Mouse (Mus musculus): Measurements from ENCODE around the gene Hspa1a. TPM values are rescaled to one million over a fixed set of nuclear protein-coding genes. Genes with fewer than 3 reads are reported as not detected.

Hspa1a gene
- total and polyA plus RNA-seq, 3 experiments = 0.18 TPM; not detected in 2

GRCm38 (mm10) chr17:35016791-35017705, 45.1 kb upstream of the Hspa1a start:
- Histone ChIP-seq H3K36me3 (replicated peaks) (peaks cover 77% of the 10 kb centered on the region), H3K4me1 (ENCODE audit: insufficient read depth, low read depth, low read length) (peaks cover 94% of the 10 kb centered on the region), H3K27me3 (ENCODE audit: insufficient read depth, low read length) (no peaks in the 10 kb centered on the region; the same call in 1 of the 2 replicates), H3K4me3 (ENCODE audit: low read depth, low read length) (peak overlapping the region; percentile 14; the same call in 1 of the 2 replicates), H3K9me3 (replicated peaks) (no peaks in the 10 kb centered on the region)
- no peak for DNase-seq (ENCODE audit: low spot score)
- TF ChIP-seq CTCF (IDR thresholded peaks at IDR 0.05; ENCODE audit: low read depth, low read length) (no peak), POLR2AphosphoS5 (IDR thresholded peaks at IDR 0.05; ENCODE audit: insufficient replicate concordance, low read depth, low read length) (peak; percentile 20; the same call in 1 of the 2 replicates), GATA1 (IDR thresholded peaks at IDR 0.05; ENCODE audit: borderline replicate concordance, low read length) (no peak)
- ATAC-seq (ENCODE audit: extremely low read depth, insufficient number of reproducible peaks, low FRiP score, poor library complexity, severe bottlenecking) = no peak

- peak within 1 kb of the TSS; percentile 49; the same call in 1 of the 2 replicates for H3K4me3 ChIP-seq (ENCODE audit: low read depth, low read length)
- ATAC-seq (ENCODE audit: extremely low read depth, insufficient number of reproducible peaks, low FRiP score, poor library complexity, severe bottlenecking) (no peak), DNase-seq (ENCODE audit: low spot score) (peak; percentile 28)
- no peak for TF ChIP-seq GATA2 (IDR thresholded peaks at IDR 0.05; ENCODE audit: borderline replicate concordance, low read depth, low read length)
- TF ChIP-seq POLR2AphosphoS5 (IDR thresholded peaks at IDR 0.05; ENCODE audit: insufficient replicate concordance, low read depth, low read length) = no peak
- H3K9me3 ChIP-seq (replicated peaks) = no peaks in the 10 kb centered on the region
- H3K36me3 ChIP-seq (replicated peaks) = peaks cover 84% of the 10 kb centered on the region
- H3K4me1 ChIP-seq (ENCODE audit: insufficient read depth, low read depth, low read length) = peaks cover 94% of the 10 kb centered on the region
- no peaks in the 10 kb centered on the region; the same call in 1 of the 2 replicates for H3K27me3 ChIP-seq (ENCODE audit: insufficient read depth, low read length)
Measured at GRCm38 (mm10) chr17:35016376-35016775, 44.4 kb upstream of the Hspa1a start, which contains the start of gene Vwa7. TSS of gene Vwa7 (plus strand) at chr17:35016579.

GRCm38 (mm10) chr17:35015296-35015695, 43.3 kb upstream of the Hspa1a start:
- TF ChIP-seq POLR2AphosphoS5 (IDR thresholded peaks at IDR 0.05; ENCODE audit: insufficient replicate concordance, low read depth, low read length) (no peak), TAL1 (conservative IDR thresholded peaks at IDR 0.05; ENCODE audit: low read depth, low read length) (no peak)
- Histone ChIP-seq H3K4me3 (ENCODE audit: low read depth, low read length) (peak overlapping the region; percentile 49; the same call in 1 of the 2 replicates), H3K36me3 (replicated peaks) (peaks cover 94% of the 10 kb centered on the region), H3K9me3 (replicated peaks) (no peaks in the 10 kb centered on the region), H3K27me3 (ENCODE audit: insufficient read depth, low read length) (no peaks in the 10 kb centered on the region; the same call in 1 of the 2 replicates), H3K4me1 (ENCODE audit: insufficient read depth, low read depth, low read length) (peaks cover 94% of the 10 kb centered on the region)
- DNase-seq (ENCODE audit: low spot score) (no peak), ATAC-seq (ENCODE audit: extremely low read depth, insufficient number of reproducible peaks, low FRiP score, poor library complexity, severe bottlenecking) (no peak)

GRCm38 (mm10) chr17:35013221-35013620, 41.3 kb upstream of the Hspa1a start:
- no peak for DNase-seq (ENCODE audit: low spot score)
- Histone ChIP-seq H3K4me3 (ENCODE audit: low read depth, low read length) (no peak overlapping the region), H3K9me3 (replicated peaks) (no peaks in the 10 kb centered on the region), H3K27me3 (ENCODE audit: insufficient read depth, low read length) (no peaks in the 10 kb centered on the region; the same call in 1 of the 2 replicates), H3K4me1 (ENCODE audit: insufficient read depth, low read depth, low read length) (peaks cover 89% of the 10 kb centered on the region), H3K36me3 (replicated peaks) (peaks cover 98% of the 10 kb centered on the region)
- TF ChIP-seq TAL1 (conservative IDR thresholded peaks at IDR 0.05; ENCODE audit: low read depth, low read length) (no peak), POLR2AphosphoS5 (IDR thresholded peaks at IDR 0.05; ENCODE audit: insufficient replicate concordance, low read depth, low read length) (no peak), GATA1 (IDR thresholded peaks at IDR 0.05; ENCODE audit: borderline replicate concordance, low read length) (no peak), CTCF (IDR thresholded peaks at IDR 0.05; ENCODE audit: low read depth, low read length) (no peak), GATA2 (IDR thresholded peaks at IDR 0.05; ENCODE audit: borderline replicate concordance, low read depth, low read length) (no peak)
- no peak for ATAC-seq (ENCODE audit: extremely low read depth, insufficient number of reproducible peaks, low FRiP score, poor library complexity, severe bottlenecking)

- no peaks in the 10 kb centered on the region for H3K9me3 ChIP-seq (replicated peaks)
- TF ChIP-seq CTCF (IDR thresholded peaks at IDR 0.05; ENCODE audit: low read depth, low read length) = no peak
- TF ChIP-seq GATA2 (IDR thresholded peaks at IDR 0.05; ENCODE audit: borderline replicate concordance, low read depth, low read length) = no peak
- no peak for TF ChIP-seq TAL1 (conservative IDR thresholded peaks at IDR 0.05; ENCODE audit: low read depth, low read length)
- no peak for TF ChIP-seq GATA1 (IDR thresholded peaks at IDR 0.05; ENCODE audit: borderline replicate concordance, low read length)
- TF ChIP-seq POLR2AphosphoS5 (IDR thresholded peaks at IDR 0.05; ENCODE audit: insufficient replicate concordance, low read depth, low read length) = no peak
- no peaks in the 10 kb centered on the region; the same call in 1 of the 2 replicates for H3K27me3 ChIP-seq (ENCODE audit: insufficient read depth, low read length)
- no peak for ATAC-seq (ENCODE audit: extremely low read depth, insufficient number of reproducible peaks, low FRiP score, poor library complexity, severe bottlenecking)
- peaks cover 99% of the 10 kb centered on the region for H3K36me3 ChIP-seq (replicated peaks)
- DNase-seq (ENCODE audit: low spot score) = no peak
- peaks cover 88% of the 10 kb centered on the region for H3K4me1 ChIP-seq (ENCODE audit: insufficient read depth, low read depth, low read length)
- H3K4me3 ChIP-seq (ENCODE audit: low read depth, low read length) = no peak overlapping the region
Measured at GRCm38 (mm10) chr17:35012430-35012829, 40.5 kb upstream of the Hspa1a start.

- no peaks in the 10 kb centered on the region; the same call in 1 of the 2 replicates for H3K27me3 ChIP-seq (ENCODE audit: insufficient read depth, low read length)
- no peak overlapping the region for H3K4me3 ChIP-seq (ENCODE audit: low read depth, low read length)
- peaks cover 84% of the 10 kb centered on the region for H3K4me1 ChIP-seq (ENCODE audit: insufficient read depth, low read depth, low read length)
- ATAC-seq (ENCODE audit: extremely low read depth, insufficient number of reproducible peaks, low FRiP score, poor library complexity, severe bottlenecking) (no peak), DNase-seq (ENCODE audit: low spot score) (no peak)
- no peaks in the 10 kb centered on the region for H3K9me3 ChIP-seq (replicated peaks)
- peaks cover 98% of the 10 kb centered on the region for H3K36me3 ChIP-seq (replicated peaks)
- TF ChIP-seq GATA2 (IDR thresholded peaks at IDR 0.05; ENCODE audit: borderline replicate concordance, low read depth, low read length) (no peak), TAL1 (conservative IDR thresholded peaks at IDR 0.05; ENCODE audit: low read depth, low read length) (no peak), CTCF (IDR thresholded peaks at IDR 0.05; ENCODE audit: low read depth, low read length) (no peak), GATA1 (IDR thresholded peaks at IDR 0.05; ENCODE audit: borderline replicate concordance, low read length) (no peak), POLR2AphosphoS5 (IDR thresholded peaks at IDR 0.05; ENCODE audit: insufficient replicate concordance, low read depth, low read length) (no peak)
Measured at GRCm38 (mm10) chr17:35011440-35011839, 39.5 kb upstream of the Hspa1a start.
